Mouse (Mus musculus): Measurements from ENCODE around the gene Cryzl1. TPM values are rescaled to one million over a fixed set of nuclear protein-coding genes. Genes with fewer than 3 reads are reported as not detected.
A peak's percentile ranks its signal among the peaks of the same experiment; 100 is the strongest.
"Not testable (repeated sequence)": the region's sequence is repeated elsewhere in the genome, so short reads cannot be mapped to it uniquely, and the experiment has no call there.

Gene Cryzl1
- polyA plus RNA-seq, 1 experiment from 2014 or later = 110 TPM

- H3K9me3 ChIP-seq = no peaks in the 10 kb centered on the region
- peak; percentile 65 for ATAC-seq
- H3K4me1 ChIP-seq (replicated peaks) = peaks cover 36% of the 10 kb centered on the region
- H3K36me3 ChIP-seq = peaks cover 12% of the 10 kb centered on the region
- peak overlapping the region; percentile 74 for H3K4me3 ChIP-seq (replicated peaks)
- no peaks in the 10 kb centered on the region for H3K27me3 ChIP-seq
- peak overlapping the region; percentile 98 for H3K27ac ChIP-seq
- WGBS = 0% methylated on average over 24 of the region's 25 CpGs
- peak overlapping the region; percentile 84 for H3K9ac ChIP-seq (replicated peaks)
- H3K4me2 ChIP-seq (replicated peaks) = peak overlapping the region; percentile 88
Observed at GRCm38 (mm10) chr16:91648220-91648550, 80.6 kb downstream of the Cryzl1 start.

- peaks cover 36% of the 10 kb centered on the region for H3K4me1 ChIP-seq (replicated peaks)
- H3K9ac ChIP-seq (replicated peaks) = peak within 1 kb of the TSS; percentile 87
- peak within 1 kb of the TSS; percentile 98 for H3K27ac ChIP-seq
- peak; percentile 96 for ATAC-seq
- H3K4me3 ChIP-seq (replicated peaks) = peak within 1 kb of the TSS; percentile 74
- H3K9me3 ChIP-seq = no peaks in the 10 kb centered on the region
- peaks cover 15% of the 10 kb centered on the region for H3K36me3 ChIP-seq
- peak within 1 kb of the TSS; percentile 88 for H3K4me2 ChIP-seq (replicated peaks)
- no peaks in the 10 kb centered on the region for H3K27me3 ChIP-seq
- WGBS = under 1% methylated on average over 70 of the region's 70 CpGs
Observed at GRCm38 (mm10) chr16:91647461-91648219, 81.1 kb downstream of the Cryzl1 start, which contains the start of gene Son. Gene Son (plus strand): TSS chr16:91647506.

- Histone ChIP-seq H3K9ac (replicated peaks) (peak within 1 kb of the TSS; percentile 87), H3K36me3 (peaks cover 14% of the 10 kb centered on the region), H3K27me3 (no peaks in the 10 kb centered on the region), H3K4me1 (replicated peaks) (peaks cover 28% of the 10 kb centered on the region), H3K27ac (peak within 1 kb of the TSS; percentile 98), H3K9me3 (no peaks in the 10 kb centered on the region), H3K4me2 (replicated peaks) (peak within 1 kb of the TSS; percentile 88), H3K4me3 (replicated peaks) (peak within 1 kb of the TSS; percentile 74)
- peak; percentile 91 for ATAC-seq
- under 1% methylated on average over 59 of the region's 59 CpGs for WGBS
Observed at GRCm38 (mm10) chr16:91646681-91647419, 81.9 kb downstream of the Cryzl1 start, which contains the start of gene Gart. Gene Gart (minus strand): TSS chr16:91646952.

- Histone ChIP-seq H3K4me1 (replicated peaks) (peaks cover 28% of the 10 kb centered on the region), H3K4me3 (replicated peaks) (peak overlapping the region; percentile 74), H3K27ac (no peak overlapping the region), H3K27me3 (no peaks in the 10 kb centered on the region), H3K4me2 (replicated peaks) (peak overlapping the region; percentile 88), H3K9me3 (no peaks in the 10 kb centered on the region), H3K36me3 (peaks cover 18% of the 10 kb centered on the region), H3K9ac (replicated peaks) (peak overlapping the region; percentile 87)
- 1% methylated on average over 11 of the region's 11 CpGs for WGBS
- no peak for ATAC-seq
Observed at GRCm38 (mm10) chr16:91645995-91646602, 82.7 kb downstream of the Cryzl1 start.

- H3K27me3 ChIP-seq; H3K27ac ChIP-seq; ATAC-seq; H3K4me3 ChIP-seq (replicated peaks); H3K4me2 ChIP-seq (replicated peaks); H3K9me3 ChIP-seq; H3K9ac ChIP-seq (replicated peaks): not testable (repeated sequence)
- WGBS = 50% methylated on average over 1 of the region's 2 CpGs
- Histone ChIP-seq H3K36me3 (peaks cover 24% of the 10 kb centered on the region), H3K4me1 (replicated peaks) (peaks cover 24% of the 10 kb centered on the region)
Observed at GRCm38 (mm10) chr16:91645420-91645819, 83.4 kb downstream of the Cryzl1 start.

GRCm38 (mm10) chr16:91644901-91645300, 83.9 kb downstream of the Cryzl1 start:
- Histone ChIP-seq H3K9me3 (no peaks in the 10 kb centered on the region), H3K4me2 (replicated peaks) (no peak overlapping the region), H3K27me3 (no peaks in the 10 kb centered on the region), H3K4me3 (replicated peaks) (no peak overlapping the region), H3K4me1 (replicated peaks) (peaks cover 19% of the 10 kb centered on the region), H3K9ac (replicated peaks) (no peak overlapping the region), H3K27ac (no peak overlapping the region), H3K36me3 (peaks cover 29% of the 10 kb centered on the region)
- no peak for ATAC-seq
- 85% methylated on average over 2 of the region's 2 CpGs for WGBS

- 94% methylated on average over 8 of the region's 8 CpGs for WGBS
Observed at GRCm38 (mm10) chr16:91640171-91640570, 88.6 kb downstream of the Cryzl1 start.

DNA sequence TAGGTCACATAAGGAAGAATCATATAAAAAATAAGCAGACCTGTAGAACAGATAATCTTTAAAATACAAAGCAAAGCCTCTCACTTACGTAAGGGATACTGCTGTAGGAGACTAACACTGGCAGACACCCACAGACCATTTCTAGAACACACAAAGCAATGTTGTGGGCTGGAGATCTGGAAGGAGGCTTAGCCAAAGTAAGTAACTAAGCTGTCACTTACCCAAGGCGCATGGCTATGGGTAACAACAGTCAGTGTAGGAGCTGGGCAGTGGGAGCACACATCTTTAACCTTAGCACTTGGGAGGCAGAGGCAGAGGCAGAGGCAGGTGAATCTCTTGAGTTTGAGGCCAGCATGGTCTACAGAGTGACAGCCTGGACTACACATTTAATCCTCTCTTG, 89.1 kb downstream of the Cryzl1 start:
- H3K4me2 ChIP-seq (replicated peaks) = no peak overlapping the region
- 94% methylated on average over 2 of the region's 2 CpGs for WGBS
- peaks cover under 1% of the 10 kb centered on the region; the same call in 1 of the 2 replicates for H3K4me1 ChIP-seq (replicated peaks)
- H3K9ac ChIP-seq (replicated peaks) = no peak overlapping the region
- H3K27me3 ChIP-seq = no peaks in the 10 kb centered on the region
- no peak overlapping the region for H3K4me3 ChIP-seq (replicated peaks)
- H3K27ac ChIP-seq = no peak overlapping the region
- H3K9me3 ChIP-seq = no peaks in the 10 kb centered on the region
- peaks cover 78% of the 10 kb centered on the region for H3K36me3 ChIP-seq
- ATAC-seq = no peak

More at GRCm38 (mm10) chr16:91640171-91640570, 88.6 kb downstream of the Cryzl1 start:
- Histone ChIP-seq H3K36me3 (peaks cover 74% of the 10 kb centered on the region), H3K9ac (replicated peaks) (no peak overlapping the region), H3K9me3 (no peaks in the 10 kb centered on the region), H3K4me1 (replicated peaks) (peaks cover 4% of the 10 kb centered on the region; the same call in 1 of the 2 replicates), H3K4me2 (replicated peaks) (no peak overlapping the region), H3K4me3 (replicated peaks) (no peak overlapping the region), H3K27ac (no peak overlapping the region), H3K27me3 (no peaks in the 10 kb centered on the region)
- ATAC-seq = no peak

Other genes starting within 250 kb of the Cryzl1 start
- gene Ifnar1, start 243.7 kb downstream of the Cryzl1 start, polyA plus RNA-seq (2015; fragmentation: Nextera tagmentation; extraction: Ambion mirVana) = 54.7 and 55.2 TPM in 2 replicates
- gene Ifngr2, start 181.9 kb downstream of the Cryzl1 start, polyA plus RNA-seq (2015; fragmentation: Nextera tagmentation; extraction: Ambion mirVana) = 57.6 and 63.5 TPM in 2 replicates
- gene Tmem50b, start 131.2 kb downstream of the Cryzl1 start, polyA plus RNA-seq (2015; fragmentation: Nextera tagmentation; extraction: Ambion mirVana) = 50.5 and 55.1 TPM in 2 replicates
- gene Dnajc28, start 109.9 kb downstream of the Cryzl1 start, polyA plus RNA-seq (2015; fragmentation: Nextera tagmentation; extraction: Ambion mirVana) = 7.2 and 8.0 TPM in 2 replicates
- gene Gart, start 82.0 kb downstream of the Cryzl1 start, polyA plus RNA-seq (2015; fragmentation: Nextera tagmentation; extraction: Ambion mirVana) = 72.3 and 73.7 TPM in 2 replicates
- gene Son, start 81.5 kb downstream of the Cryzl1 start, polyA plus RNA-seq (2015; fragmentation: Nextera tagmentation; extraction: Ambion mirVana) = 146 and 159 TPM in 2 replicates
- 21.9 and 26.9 TPM in 2 replicates for gene Donson, start 40.2 kb downstream of the Cryzl1 start, polyA plus RNA-seq (2015; fragmentation: Nextera tagmentation; extraction: Ambion mirVana)
- 61.6 and 62.7 TPM in 2 replicates for gene Itsn1, start 306 bp upstream of the Cryzl1 start, polyA plus RNA-seq (2015; fragmentation: Nextera tagmentation; extraction: Ambion mirVana)